Mouse (Mus musculus): ENCODE results near the gene Bcl3.
"Not testable (repeated sequence)": the region's sequence is repeated elsewhere in the genome, so short reads cannot be mapped to it uniquely, and the experiment has no call there.

Gene Bcl3

GRCm38 (mm10) chr7:19802995-19803394, 19.6 kb downstream of the Bcl3 start:
- peak; percentile 89 for DNase-seq (ENCODE audit: low read depth)

DNA sequence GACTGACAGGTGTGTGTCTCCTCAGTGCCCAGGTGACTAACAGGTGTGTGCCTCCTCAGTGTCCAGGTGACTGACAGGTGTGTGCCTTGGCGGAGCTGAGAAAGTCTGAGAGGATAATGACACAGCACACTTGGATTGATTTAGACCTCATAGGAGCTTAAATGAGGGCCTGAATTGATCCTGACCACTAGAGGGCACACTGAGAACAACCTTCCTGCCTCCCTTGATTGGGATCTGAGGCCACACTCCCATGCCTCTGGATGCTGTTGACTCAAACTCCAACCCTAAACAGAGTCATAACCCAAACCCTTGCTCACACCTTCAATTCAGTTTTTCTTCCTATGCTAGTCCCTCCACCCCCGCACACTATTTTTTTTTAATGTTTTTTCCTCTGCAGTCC, 21.8 kb downstream of the Bcl3 start:
- peak; percentile 90 for DNase-seq (ENCODE audit: low read depth)

DNA sequence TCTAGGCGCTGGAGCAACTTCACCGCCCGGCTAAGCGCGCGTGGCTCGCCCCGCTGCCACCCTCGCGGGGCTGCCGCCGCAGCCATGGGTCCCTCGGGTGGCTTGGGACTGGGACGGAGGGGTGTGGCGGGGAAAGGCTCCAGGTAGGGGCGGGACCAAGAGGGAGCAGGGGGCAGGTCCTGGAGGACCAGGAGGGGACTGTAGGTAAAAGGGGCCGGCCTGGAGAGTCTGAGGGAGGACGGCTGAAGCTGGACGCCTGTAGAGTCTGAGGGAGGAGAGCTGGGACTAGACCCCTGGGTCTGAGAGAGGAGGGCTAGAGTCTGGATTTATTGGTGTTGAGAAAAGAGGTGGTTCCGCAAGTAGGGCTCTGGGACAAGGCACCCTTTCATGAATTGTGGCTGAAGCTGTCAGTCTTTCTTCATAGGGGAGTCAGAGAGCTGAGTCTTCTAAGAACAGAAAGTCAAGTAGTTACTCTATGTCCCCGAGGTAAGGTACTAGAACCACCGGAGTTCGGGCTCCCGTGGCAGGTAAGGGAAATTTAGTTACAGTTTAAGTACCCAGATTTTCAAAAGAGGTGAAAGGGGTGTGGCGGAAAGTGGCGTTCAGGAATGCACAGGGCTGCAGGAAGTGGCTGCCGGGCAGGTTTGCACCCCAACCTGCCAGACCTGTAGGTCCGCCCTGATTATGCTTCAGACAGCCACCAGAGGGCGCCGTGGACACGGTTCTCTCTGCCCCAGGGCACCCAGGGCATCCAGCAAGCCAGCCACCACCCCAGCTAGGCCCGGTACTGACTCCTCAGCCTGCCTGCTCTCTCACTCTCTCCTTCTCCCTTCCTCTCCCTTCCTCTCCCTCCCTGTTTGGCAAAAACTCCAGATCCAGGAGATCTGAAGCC, 25.6 kb downstream of the Bcl3 start, which contains the start of gene Cblc:
Gene Cblc, minus strand, starts transcription at position 113 of the 892 bp plus-strand sequence.
- DNase-seq (ENCODE audit: low read depth), result peak; percentile 87

GRCm38 (mm10) chr7:19796254-19796653, 26.3 kb downstream of the Bcl3 start:
- DNase-seq (ENCODE audit: low read depth), result no peak

DNA sequence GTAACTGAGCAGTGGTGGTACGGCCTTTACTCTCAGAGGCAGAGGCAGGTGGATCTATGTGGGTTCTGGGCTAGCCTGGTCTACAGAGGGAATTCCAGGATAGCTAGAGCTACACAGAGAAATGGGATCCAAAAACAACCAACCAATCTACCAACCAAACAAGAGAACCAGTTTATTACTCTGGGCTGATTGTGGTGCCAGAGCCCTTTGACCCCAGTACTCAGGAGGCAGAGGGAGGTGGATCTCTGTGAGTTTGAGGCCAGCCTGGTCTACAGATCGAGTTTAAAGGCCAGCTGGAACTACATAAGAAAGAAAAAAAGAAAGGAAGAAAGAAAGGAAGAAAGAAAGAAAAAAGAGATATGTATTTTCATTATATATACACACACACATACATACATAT, 27.3 kb downstream of the Bcl3 start:
- DNase-seq (ENCODE audit: low read depth), result no peak

GRCm38 (mm10) chr7:19792701-19793630, 29.6 kb downstream of the Bcl3 start:
- DNase-seq (ENCODE audit: low read depth), result no peak

DNA sequence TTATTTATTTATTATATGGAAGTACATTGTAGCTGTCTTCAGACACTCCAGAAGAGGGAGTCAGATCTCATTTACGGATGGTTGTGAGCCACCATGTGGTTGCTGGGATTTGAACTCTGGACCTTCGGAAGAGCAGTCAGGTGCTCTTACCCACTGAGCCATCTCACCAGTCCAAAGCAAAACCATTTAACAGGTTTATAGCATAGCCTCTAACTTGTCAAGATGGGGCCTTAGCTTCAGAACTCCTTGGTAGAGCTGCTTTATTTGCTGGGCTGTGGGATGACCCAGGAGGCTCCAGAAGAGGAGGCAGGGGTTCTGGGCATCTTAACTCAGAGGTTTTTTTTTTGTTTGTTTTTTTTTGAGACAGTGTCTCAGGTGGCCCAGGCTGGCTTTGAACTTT, 31.1 kb downstream of the Bcl3 start:
- DNase-seq (ENCODE audit: low read depth), result not testable (repeated sequence)

DNA sequence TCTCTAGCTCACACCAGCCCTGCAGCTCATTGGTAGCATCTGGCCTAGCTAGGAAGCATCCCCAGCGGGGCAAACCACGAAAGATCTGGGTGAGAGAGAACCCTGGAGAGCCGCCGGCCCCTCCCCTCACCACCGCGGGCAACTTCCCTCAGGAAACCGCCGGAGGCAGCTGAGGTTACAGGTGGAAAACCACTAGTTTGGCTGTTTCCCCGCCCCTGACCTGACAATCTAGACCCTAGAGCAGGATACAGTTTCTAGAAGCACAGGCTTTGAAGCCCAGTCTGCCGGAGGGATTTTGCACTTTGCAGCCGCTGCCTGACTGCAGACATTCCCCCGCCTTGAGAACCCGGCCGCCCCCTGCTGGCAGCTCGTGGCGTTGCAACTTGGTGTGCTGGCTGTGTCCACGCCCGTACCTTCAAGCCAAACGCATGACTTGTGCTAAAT, 32.6 kb downstream of the Bcl3 start:
- peak; percentile 94 for DNase-seq (ENCODE audit: low read depth)

GRCm38 (mm10) chr7:19785874-19786458, 36.6 kb downstream of the Bcl3 start:
- DNase-seq (ENCODE audit: low read depth), result no peak

DNA sequence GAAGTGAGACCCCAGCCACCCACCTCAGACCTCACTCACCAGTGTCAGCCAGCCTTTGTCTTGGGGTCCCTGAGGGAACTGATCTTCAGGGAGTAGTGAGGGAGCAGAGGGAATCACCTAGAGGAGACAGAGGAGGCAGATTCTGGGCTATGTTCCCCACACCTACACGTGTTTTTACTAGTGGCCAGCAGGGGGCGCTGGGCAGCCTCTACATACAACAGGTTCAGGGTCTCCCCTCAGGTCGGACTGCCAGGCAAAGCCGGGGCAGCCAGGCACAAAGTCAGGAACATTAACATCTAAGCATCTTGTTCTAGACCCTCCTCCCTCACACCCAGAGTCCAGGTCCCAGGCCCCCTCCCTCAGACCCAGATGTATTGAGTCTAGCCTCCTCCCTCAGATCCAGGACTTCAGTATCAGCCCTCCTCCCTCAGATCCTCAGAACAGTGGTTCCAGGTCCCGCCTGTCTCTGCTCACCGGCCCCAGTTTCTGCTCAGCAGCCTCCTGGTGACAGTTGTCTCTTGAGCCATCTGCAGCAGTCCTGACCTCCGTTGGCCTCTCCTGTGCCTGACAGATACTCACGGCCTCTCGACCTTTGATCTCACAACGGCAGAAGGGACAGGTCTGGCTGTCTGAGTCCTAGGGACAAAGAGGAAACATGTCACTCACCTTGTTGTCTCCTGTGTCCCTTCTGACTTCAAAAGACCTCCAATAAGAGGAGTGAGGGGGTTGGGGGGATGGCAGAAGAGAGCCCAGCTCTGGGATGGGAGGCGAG, 37.6 kb downstream of the Bcl3 start:
- DNase-seq (ENCODE audit: low read depth), result no peak

DNA sequence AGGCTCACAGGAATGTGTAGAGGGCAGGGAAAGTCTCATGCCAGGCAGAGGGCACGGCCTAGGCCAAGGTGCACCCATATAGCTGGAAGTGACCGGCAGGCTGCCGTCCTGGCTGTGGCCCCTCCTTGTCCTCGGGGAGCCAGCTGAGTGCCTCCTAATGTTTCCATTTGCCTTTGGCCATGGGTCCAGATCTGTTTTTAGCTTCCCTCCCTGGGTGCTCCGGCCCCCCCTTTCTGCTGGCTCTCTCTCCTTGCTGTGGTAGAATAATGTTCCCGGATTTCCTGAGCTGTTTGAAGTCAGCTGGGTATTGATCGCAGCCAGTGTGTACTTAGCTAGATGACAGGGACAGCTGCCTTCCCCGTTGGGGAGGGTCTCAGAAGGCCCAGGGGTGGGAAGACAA, 38.9 kb downstream of the Bcl3 start:
- no peak for DNase-seq (ENCODE audit: low read depth)

DNA sequence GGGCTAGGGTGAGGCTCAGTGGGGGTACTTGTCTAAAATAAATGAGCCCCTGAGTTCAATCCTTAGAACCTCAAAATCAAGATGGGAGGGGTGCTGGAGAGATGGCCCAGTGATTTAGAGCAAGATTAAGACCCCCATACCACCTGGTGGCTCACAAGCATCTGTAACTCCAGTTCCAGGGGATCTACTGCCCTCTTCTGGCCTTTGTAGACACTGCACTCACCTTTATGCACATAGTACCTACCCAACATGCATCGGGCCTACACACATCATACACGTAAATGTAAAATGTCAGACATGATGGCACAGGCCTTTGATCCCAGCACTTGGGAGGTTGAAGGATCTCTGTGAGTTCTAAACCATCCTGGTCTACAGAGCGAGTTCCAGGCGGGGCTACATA, 39.9 kb downstream of the Bcl3 start:
- DNase-seq (ENCODE audit: low read depth), result peak; percentile 32

DNA sequence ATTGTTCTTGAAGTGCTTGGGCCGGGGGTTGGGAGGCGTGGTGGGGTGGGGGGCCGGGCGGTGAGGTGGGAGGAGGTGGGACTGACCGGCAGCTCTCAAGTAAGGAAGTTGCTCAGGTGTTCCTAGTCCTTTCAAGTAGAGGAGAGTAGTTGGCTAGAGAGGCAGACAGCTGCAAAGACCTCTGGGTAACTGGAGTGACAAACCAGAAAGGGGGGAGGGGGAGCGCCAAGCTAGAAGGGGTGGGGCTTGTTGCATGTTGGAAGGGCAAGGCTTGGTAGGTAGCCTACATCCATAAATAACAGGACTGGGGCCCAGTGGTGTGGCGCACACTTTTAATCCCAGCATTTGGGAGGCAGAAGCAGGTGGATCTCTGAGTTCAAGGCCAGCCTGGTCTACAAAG, 40.8 kb downstream of the Bcl3 start:
- DNase-seq (ENCODE audit: low read depth), result no peak

DNA sequence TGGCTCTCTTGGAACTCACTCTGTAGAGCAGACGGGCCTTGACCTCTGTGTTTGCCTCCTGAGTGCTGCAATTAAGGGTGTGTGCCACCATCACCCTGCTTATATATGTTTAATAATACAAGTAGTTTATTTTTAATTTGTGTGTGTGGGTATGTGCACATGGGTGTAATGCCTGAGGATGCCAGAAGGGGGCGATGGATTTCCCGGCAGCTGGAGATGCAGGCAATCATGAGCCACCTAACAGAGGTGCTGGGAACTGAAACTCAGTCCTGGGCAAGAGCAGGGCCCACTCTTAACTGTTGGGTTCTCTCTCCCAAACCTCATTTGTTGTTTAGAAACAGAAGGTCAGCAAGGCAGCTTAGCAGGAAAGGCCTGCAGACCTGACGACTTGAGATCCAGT, 42.7 kb downstream of the Bcl3 start:
- no peak for DNase-seq (ENCODE audit: low read depth)

- DNase-seq (ENCODE audit: low read depth), result no peak
Observed at GRCm38 (mm10) chr7:19778645-19779044, 43.9 kb downstream of the Bcl3 start.

DNA sequence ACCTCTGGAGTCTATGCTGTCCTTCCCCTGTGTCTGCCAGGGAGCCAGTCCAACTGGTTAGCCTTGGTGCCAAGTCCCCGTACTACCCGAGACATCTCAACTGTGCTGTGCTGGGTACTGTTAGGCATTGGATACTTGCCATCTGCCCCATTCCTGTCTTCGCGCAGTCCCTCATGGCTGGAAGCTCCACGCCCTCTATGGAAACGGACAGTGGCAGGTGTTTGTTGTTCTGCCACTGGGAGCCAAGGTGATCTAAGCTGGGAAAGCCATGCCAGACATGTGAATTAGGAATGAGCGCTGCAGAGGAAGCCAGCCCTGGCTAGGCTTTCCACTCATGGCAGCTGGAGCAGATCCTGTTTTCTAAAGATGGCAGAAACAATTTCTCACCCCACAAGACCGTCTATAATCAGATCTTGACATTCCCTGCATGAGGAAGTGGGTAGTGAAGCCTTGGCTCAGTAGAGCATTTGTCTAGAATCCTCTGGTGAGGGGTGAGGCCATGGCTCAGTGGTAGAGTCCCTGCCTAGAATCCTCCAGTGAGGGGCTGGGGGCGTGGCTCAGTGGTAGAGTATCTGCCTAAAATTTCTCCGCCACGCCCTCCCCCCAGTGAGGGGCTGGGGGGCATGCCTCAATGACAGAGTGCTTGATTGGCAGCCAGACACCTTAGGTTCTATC, 45.4 kb downstream of the Bcl3 start:
- no peak for DNase-seq (ENCODE audit: low read depth)

DNA sequence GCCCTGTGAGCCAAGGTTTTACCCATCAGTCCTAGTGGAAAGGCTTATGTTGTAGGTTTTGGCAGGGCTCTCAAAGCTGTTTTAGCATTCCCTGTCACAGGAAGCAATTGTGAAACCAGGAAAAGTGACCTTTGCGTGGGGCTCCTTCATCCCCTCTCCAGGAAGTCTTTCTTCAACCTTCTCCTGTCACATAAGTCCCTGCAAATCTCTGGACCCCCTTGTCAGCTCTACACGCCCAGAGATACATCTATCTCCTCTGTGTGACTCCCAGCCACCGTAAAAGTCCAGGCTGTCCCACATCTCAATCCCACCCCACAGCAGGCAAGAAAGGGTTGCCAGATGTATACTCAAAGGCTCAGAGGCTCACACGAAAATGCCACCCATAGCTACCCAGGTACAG, 50.9 kb downstream of the Bcl3 start:
- DNase-seq (ENCODE audit: low read depth), result no peak

- DNase-seq (ENCODE audit: low read depth), result no peak
Observed at GRCm38 (mm10) chr7:19770984-19771391, 51.6 kb downstream of the Bcl3 start, which contains the start of gene Bcam. Gene Bcam, minus strand, starts transcription at chr7:19771016.

GRCm38 (mm10) chr7:19770375-19770754, 52.2 kb downstream of the Bcl3 start:
- no peak for DNase-seq (ENCODE audit: low read depth)

- no peak for DNase-seq (ENCODE audit: low read depth)
Observed at GRCm38 (mm10) chr7:19769434-19770374, 52.9 kb downstream of the Bcl3 start.

Measured in NIH3T3 (cell line).